Mouse (Mus musculus): Measurements from ENCODE around the gene Krtap1-5. TPM values are rescaled to one million over a fixed set of nuclear protein-coding genes. Genes with fewer than 3 reads are reported as not detected.

The Krtap1-5 gene
- polyA plus RNA-seq, 1 experiment from 2014 or later, result not detected

DNA sequence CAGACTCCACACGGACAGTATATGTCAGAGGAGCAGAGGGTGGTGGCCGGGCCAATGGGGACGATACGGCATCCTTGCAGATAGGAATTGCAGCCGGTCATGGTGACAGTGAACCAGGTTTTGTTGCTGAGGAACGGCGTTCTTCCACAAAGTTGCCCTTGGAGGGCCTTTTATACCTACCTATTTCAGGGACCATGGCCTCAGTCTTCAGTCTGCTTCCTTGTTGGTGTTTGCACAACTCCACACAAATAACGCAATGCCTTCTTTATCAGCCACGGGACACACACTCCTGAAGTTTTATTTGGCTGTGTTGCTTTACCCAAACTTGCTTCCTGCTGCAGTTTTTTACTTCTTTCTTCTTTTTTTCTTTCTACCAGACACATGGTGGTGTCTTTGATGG is 21.4 kb downstream of the Krtap1-5 start, which contains the start of gene Gm11939:
Gene Gm11939 (minus strand): TSS at position 101 of the 400 bp plus-strand sequence.
- no peak for DNase-seq (ENCODE audit: low spot score)

DNA sequence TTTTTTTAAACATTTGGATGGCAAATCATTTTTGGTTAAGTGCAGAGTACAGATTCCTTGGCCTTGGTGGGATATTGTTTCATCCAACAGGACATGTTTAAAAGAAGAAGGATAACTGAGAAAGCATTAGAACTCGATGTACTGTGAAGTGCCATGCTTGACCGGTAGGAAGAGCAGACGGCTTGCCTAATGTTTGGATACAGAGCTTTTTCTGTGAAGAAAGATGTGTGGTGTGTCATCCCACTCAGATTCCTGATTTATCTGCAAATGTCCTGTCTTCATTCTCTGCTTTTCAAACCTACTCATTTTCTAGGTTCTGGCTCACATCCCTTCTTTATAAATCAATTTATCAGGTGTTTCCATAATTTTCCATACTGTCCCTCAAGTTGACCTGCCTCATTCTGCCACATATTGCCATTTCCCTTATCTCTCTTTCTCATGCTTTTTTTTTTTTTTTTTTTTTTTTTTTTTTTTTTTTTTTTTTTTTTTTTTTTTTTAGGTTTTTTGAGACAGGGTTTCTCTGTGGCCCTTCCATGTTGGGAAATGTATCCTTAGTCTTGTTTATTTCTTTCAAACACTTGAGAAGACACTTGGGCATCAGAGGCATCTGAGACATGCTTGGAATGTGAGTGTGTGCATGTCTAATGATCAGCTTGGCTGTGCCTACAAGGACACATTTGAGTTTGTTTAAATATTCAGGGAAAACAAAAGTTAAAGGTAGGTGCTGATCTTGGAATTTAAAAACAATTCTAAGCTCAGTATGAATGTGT is 22.7 kb downstream of the Krtap1-5 start:
- no peaks in the 10 kb centered on the region for H3K36me3 ChIP-seq (ENCODE audit: control insufficient read depth, insufficient read depth, low read length)
- H3K27ac ChIP-seq (replicated peaks; ENCODE audit: low read depth, low read length), result no peak overlapping the region
- H3K27me3 ChIP-seq (ENCODE audit: control insufficient read depth, insufficient read depth, low read length), result no peaks in the 10 kb centered on the region
- 91% methylated on average over 3 of the region's 3 CpGs for WGBS
- no peaks in the 10 kb centered on the region for H3K9me3 ChIP-seq (ENCODE audit: control insufficient read depth, low read length)
- H3K4me3 ChIP-seq (ENCODE audit: low read depth, low read length), result no peak overlapping the region
- no peaks in the 10 kb centered on the region for H3K4me1 ChIP-seq (ENCODE audit: control insufficient read depth, insufficient read depth, low read length)
- no peak overlapping the region for H3K9ac ChIP-seq (ENCODE audit: low read length)
- no peak for ATAC-seq (ENCODE audit: insufficient number of reproducible peaks, low FRiP score, low TSS enrichment, low read depth)
- no peak for DNase-seq (ENCODE audit: low spot score)
- H3K4me2 ChIP-seq (ENCODE audit: low read depth, severe bottlenecking), result no peak overlapping the region

More for the DNA sequence above, 21.4 kb downstream of the Krtap1-5 start, which contains the start of gene Gm11939:
- Histone ChIP-seq H3K27me3 (ENCODE audit: control insufficient read depth, insufficient read depth, low read length) (no peaks in the 10 kb centered on the region), H3K9me3 (ENCODE audit: control insufficient read depth, low read length) (no peaks in the 10 kb centered on the region), H3K4me1 (ENCODE audit: control insufficient read depth, insufficient read depth, low read length) (no peaks in the 10 kb centered on the region), H3K4me2 (ENCODE audit: low read depth, severe bottlenecking) (no peak within 1 kb of the TSS), H3K36me3 (ENCODE audit: control insufficient read depth, insufficient read depth, low read length) (no peaks in the 10 kb centered on the region), H3K4me3 (ENCODE audit: low read depth, low read length) (no peak within 1 kb of the TSS), H3K27ac (replicated peaks; ENCODE audit: low read depth, low read length) (no peak within 1 kb of the TSS), H3K9ac (ENCODE audit: low read length) (no peak within 1 kb of the TSS)
- no peak for ATAC-seq (ENCODE audit: insufficient number of reproducible peaks, low FRiP score, low TSS enrichment, low read depth)
- 93% methylated on average over 9 of the region's 9 CpGs for WGBS

DNA sequence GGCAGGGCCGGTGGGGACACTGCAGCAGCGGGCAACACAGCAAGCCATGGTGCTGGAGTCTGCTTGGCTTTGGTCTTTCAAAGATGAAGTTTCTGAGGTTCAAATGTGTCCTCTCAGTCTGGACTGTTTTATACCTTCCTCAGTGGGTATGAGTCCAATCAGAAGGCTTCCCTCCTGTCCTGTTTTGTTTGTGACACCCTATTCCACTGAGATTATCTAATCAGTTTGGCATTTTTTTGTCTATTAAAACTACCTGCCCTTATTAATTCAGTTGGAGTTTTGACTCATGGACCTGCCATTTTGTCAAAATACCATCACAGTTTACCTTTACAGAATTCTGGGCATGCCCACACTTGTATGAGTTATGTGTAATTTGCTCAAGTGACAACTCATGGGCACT is 24.1 kb downstream of the Krtap1-5 start, which contains the start of gene Krtap3-2:
Gene Krtap3-2 (minus strand): TSS at position 101 of the 400 bp plus-strand sequence.
- DNase-seq (ENCODE audit: low spot score), result no peak
- WGBS, result 75% methylated on average over 2 of the region's 2 CpGs
- no peaks in the 10 kb centered on the region for H3K36me3 ChIP-seq (ENCODE audit: control insufficient read depth, insufficient read depth, low read length)

DNA sequence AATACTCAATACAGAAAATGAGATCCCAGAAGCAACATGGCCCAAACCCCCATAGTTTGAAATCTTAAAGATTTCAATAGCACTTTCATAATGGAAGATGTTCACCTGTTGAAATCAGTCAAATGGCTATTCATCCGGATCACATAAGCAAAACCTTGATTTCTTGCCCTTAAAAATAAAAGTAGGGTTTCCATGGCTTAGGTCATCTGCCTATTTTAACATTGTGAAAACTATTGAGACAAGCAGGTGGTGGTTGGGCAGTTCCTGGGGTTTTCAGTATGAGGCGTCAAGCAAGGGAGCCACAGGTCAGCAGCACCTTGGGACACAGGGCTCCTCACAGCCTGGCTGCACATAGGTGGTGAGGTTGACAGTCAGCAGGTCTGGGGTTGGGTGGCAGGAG is 24.6 kb downstream of the Krtap1-5 start:
- 83% methylated on average over 2 of the region's 2 CpGs for WGBS
- H3K36me3 ChIP-seq (ENCODE audit: control insufficient read depth, insufficient read depth, low read length), result no peaks in the 10 kb centered on the region

More for the DNA sequence above, 24.1 kb downstream of the Krtap1-5 start, which contains the start of gene Krtap3-2:
- ATAC-seq (ENCODE audit: insufficient number of reproducible peaks, low FRiP score, low TSS enrichment, low read depth), result no peak
- Histone ChIP-seq H3K9me3 (ENCODE audit: control insufficient read depth, low read length) (no peaks in the 10 kb centered on the region), H3K4me1 (ENCODE audit: control insufficient read depth, insufficient read depth, low read length) (no peaks in the 10 kb centered on the region), H3K27ac (replicated peaks; ENCODE audit: low read depth, low read length) (no peak within 1 kb of the TSS), H3K27me3 (ENCODE audit: control insufficient read depth, insufficient read depth, low read length) (no peaks in the 10 kb centered on the region), H3K4me3 (ENCODE audit: low read depth, low read length) (no peak within 1 kb of the TSS), H3K9ac (ENCODE audit: low read length) (no peak within 1 kb of the TSS), H3K4me2 (ENCODE audit: low read depth, severe bottlenecking) (no peak within 1 kb of the TSS)

DNA sequence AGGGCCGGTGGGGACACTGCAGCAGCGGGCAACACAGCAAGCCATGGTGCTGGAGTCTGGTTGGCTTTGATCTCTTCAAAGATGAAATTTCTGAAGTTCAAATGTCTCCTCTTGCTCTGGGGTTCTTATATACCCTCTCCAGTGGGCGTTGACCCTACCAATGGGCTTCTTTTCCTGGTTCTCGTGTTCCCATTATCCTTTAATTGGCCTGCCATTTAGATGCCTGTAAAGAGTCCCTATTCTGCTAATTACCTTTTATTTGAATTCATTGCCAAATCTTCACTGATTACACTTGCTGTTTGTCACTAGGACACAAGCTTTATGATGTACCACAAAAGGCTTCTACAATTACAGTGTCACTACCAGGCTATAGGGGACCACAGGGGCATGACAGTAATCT is 30.1 kb downstream of the Krtap1-5 start, which contains the start of gene Krtap3-3:
Gene Krtap3-3 (minus strand): TSS at position 101 of the 400 bp plus-strand sequence.
- Histone ChIP-seq H3K4me3 (ENCODE audit: low read depth, low read length) (no peak within 1 kb of the TSS), H3K4me1 (ENCODE audit: control insufficient read depth, insufficient read depth, low read length) (no peaks in the 10 kb centered on the region), H3K27me3 (ENCODE audit: control insufficient read depth, insufficient read depth, low read length) (no peaks in the 10 kb centered on the region), H3K9me3 (ENCODE audit: control insufficient read depth, low read length) (no peaks in the 10 kb centered on the region), H3K36me3 (ENCODE audit: control insufficient read depth, insufficient read depth, low read length) (no peaks in the 10 kb centered on the region), H3K27ac (replicated peaks; ENCODE audit: low read depth, low read length) (no peak within 1 kb of the TSS), H3K4me2 (ENCODE audit: low read depth, severe bottlenecking) (no peak within 1 kb of the TSS), H3K9ac (ENCODE audit: low read length) (no peak within 1 kb of the TSS)
- ATAC-seq (ENCODE audit: insufficient number of reproducible peaks, low FRiP score, low TSS enrichment, low read depth), result no peak
- WGBS, result 62% methylated on average over 4 of the region's 4 CpGs
- DNase-seq (ENCODE audit: low spot score), result no peak

More for the DNA sequence above, 24.6 kb downstream of the Krtap1-5 start:
- Histone ChIP-seq H3K4me3 (ENCODE audit: low read depth, low read length) (no peak overlapping the region), H3K9me3 (ENCODE audit: control insufficient read depth, low read length) (no peaks in the 10 kb centered on the region), H3K27ac (replicated peaks; ENCODE audit: low read depth, low read length) (no peak overlapping the region), H3K4me2 (ENCODE audit: low read depth, severe bottlenecking) (no peak overlapping the region), H3K4me1 (ENCODE audit: control insufficient read depth, insufficient read depth, low read length) (no peaks in the 10 kb centered on the region), H3K27me3 (ENCODE audit: control insufficient read depth, insufficient read depth, low read length) (no peaks in the 10 kb centered on the region), H3K9ac (ENCODE audit: low read length) (no peak overlapping the region)
- ATAC-seq (ENCODE audit: insufficient number of reproducible peaks, low FRiP score, low TSS enrichment, low read depth) (no peak), DNase-seq (ENCODE audit: low spot score) (no peak)

DNA sequence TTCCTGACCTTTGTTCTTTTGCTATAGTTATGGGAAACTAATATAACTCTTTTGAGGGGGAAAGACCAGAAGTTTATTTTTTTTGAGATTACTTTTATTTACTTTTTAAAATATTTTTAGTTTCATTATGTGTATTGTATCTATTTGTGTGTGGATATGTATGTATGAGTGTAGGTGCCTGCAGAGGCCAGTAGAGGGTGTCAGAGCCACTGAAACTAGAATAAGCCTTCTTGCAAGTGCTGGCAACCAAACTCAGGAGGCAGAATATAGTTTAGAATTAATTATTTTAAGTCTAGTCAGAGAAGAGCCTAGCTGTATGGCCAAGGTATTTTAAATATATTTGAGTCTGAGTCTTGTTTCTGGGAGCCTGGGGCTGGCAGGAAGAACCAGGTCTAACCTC is 32.9 kb downstream of the Krtap1-5 start:
- H3K4me1 ChIP-seq (ENCODE audit: control insufficient read depth, insufficient read depth, low read length), result no peaks in the 10 kb centered on the region
- ATAC-seq (ENCODE audit: insufficient number of reproducible peaks, low FRiP score, low TSS enrichment, low read depth), result no peak
- no peak overlapping the region for H3K9ac ChIP-seq (ENCODE audit: low read length)
- H3K27ac ChIP-seq (replicated peaks; ENCODE audit: low read depth, low read length), result no peak overlapping the region
- no peak overlapping the region for H3K4me3 ChIP-seq (ENCODE audit: low read depth, low read length)
- H3K36me3 ChIP-seq (ENCODE audit: control insufficient read depth, insufficient read depth, low read length), result no peaks in the 10 kb centered on the region
- no peaks in the 10 kb centered on the region for H3K9me3 ChIP-seq (ENCODE audit: control insufficient read depth, low read length)
- H3K27me3 ChIP-seq (ENCODE audit: control insufficient read depth, insufficient read depth, low read length), result no peaks in the 10 kb centered on the region
- DNase-seq (ENCODE audit: low spot score), result no peak
- H3K4me2 ChIP-seq (ENCODE audit: low read depth, severe bottlenecking), result no peak overlapping the region

DNA sequence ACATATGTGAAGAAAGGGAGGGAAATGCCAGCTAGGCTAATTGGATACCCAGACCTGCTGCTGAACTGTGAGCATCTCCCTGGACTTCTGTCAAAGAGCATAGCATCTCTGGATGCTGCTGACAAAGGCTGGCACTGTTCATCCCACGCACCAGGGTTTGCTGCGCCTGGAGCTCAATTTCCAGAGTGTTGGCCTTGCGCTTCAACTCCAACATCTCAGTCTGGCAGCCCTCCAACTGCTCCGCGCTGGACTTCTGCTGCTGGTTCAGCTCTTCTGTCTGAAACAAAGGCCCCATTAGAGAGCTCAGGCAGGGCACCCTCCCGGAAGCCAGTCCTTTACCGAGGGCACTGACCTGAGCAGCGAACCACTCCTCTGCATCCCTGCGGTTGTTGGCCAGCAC is 41.1 kb downstream of the Krtap1-5 start:
- Histone ChIP-seq H3K27ac (replicated peaks; ENCODE audit: low read depth, low read length) (no peak overlapping the region), H3K9ac (ENCODE audit: low read length) (no peak overlapping the region), H3K36me3 (ENCODE audit: control insufficient read depth, insufficient read depth, low read length) (no peaks in the 10 kb centered on the region), H3K9me3 (ENCODE audit: control insufficient read depth, low read length) (no peaks in the 10 kb centered on the region), H3K27me3 (ENCODE audit: control insufficient read depth, insufficient read depth, low read length) (no peaks in the 10 kb centered on the region), H3K4me1 (ENCODE audit: control insufficient read depth, insufficient read depth, low read length) (no peaks in the 10 kb centered on the region), H3K4me3 (ENCODE audit: low read depth, low read length) (no peak overlapping the region), H3K4me2 (ENCODE audit: low read depth, severe bottlenecking) (no peak overlapping the region)
- ATAC-seq (ENCODE audit: insufficient number of reproducible peaks, low FRiP score, low TSS enrichment, low read depth) (no peak), DNase-seq (ENCODE audit: low spot score) (no peak)
- 90% methylated on average over 9 of the region's 9 CpGs for WGBS

Data from limb, embryonic 11.5 days (tissue).